Mouse (Mus musculus): ENCODE measurements around the gene Cyp4v3.
"Not testable (repeated sequence)": the region's sequence is repeated elsewhere in the genome, so short reads cannot be mapped to it uniquely, and the experiment has no call there.

Cyp4v3 gene

DNA sequence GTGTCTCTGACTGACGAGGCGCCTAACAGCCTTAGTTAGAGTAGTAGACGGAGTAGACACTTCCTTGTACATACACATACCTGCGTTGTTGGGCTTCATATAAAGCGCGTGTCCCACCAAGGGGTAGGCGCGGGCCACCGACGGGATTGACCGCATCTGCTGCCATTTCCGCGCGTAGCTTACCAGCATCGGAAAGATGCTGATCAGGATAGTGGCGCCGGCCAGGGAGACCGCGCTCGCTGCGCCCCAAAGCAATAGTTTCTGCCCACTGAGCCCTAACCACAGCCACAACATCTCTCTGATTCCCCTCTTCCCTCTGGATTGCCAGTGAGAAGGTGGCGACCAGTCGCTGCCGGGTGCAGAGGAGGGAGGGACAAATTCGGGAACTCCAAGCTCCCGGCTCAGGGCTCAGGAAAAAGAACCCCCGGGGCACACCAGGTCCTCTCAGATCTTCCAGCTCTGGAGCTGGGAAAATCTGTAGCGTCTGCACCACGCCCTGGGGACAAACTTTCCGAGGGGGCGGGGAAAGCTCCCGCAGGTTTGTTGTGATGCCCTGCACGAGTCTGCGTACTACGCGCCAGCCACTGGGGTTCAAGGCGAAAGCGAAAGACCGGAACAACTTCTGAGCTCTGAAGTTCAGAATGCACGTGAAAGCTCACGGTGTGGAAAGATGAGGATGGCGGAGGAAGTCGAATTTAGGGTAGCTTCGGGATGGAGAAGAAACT is at the start of gene Cyp4v3:
Gene Cyp4v3, minus strand, starts transcription at position 532 of the 725 bp plus-strand sequence.
- DNase-seq (ENCODE audit: low spot score in 2 of 2): peak in 1 of 2 experiments; percentile 12

- no peak for DNase-seq (ENCODE audit: low spot score in 2 of 2)
These were observed 48.9 kb upstream of the Cyp4v3 start, which contains the start of gene Fam149a for GRCm38 (mm10) chr8:45381963-45382347. Fam149a (minus strand) TSS chr8:45382291.

GRCm38 (mm10) chr8:45381075-45381962 is 48.3 kb upstream of the Cyp4v3 start:
- no peak for DNase-seq (ENCODE audit: low spot score in 2 of 2)

DNA sequence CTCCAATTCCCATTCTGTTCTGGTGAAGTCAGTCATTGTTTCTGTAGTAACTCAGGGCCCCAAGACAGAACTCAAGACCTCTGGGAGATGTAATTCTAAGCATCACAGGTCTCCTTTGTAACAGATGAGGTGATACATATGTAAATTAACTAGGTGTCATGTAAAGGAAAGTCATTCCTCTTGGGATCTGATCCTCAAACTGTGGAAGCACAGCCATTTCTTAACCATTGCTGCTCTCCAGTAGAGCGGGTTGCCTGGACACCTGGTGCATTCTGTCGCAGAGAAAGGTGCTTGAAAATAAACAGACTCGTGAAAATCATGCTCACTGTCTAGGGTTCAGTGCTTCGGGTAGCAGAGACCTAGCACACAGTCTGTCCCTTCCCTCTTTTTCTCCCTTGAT is 47.6 kb upstream of the Cyp4v3 start:
- no peak for DNase-seq (ENCODE audit: low spot score in 2 of 2)

DNA sequence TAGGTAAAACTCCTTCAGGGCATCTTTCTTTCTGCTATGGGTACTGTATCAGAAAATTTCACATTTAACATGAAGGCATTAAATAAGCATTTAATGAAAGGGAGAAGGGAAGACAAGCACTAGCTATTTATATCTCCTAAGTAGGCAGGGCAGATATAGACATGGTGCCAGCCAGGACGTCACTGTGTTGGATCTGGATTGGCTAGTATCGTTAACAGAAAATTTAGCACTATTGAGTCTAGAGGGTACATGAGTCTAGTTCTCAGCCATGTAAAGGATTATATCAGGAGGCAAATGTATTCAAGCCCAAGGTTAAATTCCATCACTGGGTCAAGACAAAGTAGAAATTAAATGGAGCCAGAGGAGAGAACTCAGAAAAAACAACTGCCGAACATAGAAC is 41.1 kb upstream of the Cyp4v3 start:
- no peak for DNase-seq (ENCODE audit: low spot score in 2 of 2)

GRCm38 (mm10) chr8:45367154-45367553 is 34.1 kb upstream of the Cyp4v3 start:
- DNase-seq (ENCODE audit: low spot score in 2 of 2): no peak

DNA sequence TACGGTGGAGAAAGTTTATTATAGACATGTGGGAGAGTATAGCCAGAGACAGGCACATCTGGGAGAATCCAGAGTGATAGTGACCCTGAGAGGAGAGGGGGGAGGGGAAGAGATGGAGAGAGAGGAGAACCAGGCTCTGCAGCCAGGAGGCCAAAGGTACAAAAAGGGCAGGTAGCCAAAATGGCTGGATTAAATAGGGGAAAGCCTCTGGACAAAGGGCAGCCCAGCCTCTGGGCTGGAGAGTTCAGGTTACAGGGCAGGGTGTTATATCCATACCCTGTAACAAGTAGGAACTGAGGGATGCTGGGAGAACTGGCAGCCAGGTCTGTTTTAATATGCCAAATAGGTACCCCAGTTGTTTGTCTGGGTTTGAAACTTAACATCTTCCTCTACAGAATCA is 30.2 kb upstream of the Cyp4v3 start:
- no peak for DNase-seq (ENCODE audit: low spot score in 2 of 2)

DNA sequence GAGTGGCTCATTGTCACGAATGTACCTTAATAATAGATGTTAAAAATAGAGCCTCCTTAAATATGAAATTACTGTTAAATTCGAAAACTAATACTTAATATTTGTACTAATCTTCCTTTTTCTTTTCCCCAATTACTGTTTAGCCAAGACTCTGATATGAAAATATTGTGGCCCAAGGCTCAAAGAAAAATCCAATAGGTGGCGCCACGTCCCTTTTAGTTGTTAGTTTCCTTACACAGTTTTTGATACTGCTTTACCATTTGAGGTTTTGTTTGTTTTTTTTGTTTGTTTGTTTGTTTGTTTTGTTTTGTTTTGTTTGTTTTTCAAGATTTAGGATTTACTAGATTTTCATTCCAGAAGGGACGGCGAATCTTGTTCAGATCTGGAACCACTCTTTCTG is 29.3 kb upstream of the Cyp4v3 start:
- no peak for DNase-seq (ENCODE audit: low spot score in 2 of 2)

- no peak for DNase-seq (ENCODE audit: low spot score in 2 of 2)
These were observed 26.1 kb upstream of the Cyp4v3 start for GRCm38 (mm10) chr8:45359091-45359605.

DNA sequence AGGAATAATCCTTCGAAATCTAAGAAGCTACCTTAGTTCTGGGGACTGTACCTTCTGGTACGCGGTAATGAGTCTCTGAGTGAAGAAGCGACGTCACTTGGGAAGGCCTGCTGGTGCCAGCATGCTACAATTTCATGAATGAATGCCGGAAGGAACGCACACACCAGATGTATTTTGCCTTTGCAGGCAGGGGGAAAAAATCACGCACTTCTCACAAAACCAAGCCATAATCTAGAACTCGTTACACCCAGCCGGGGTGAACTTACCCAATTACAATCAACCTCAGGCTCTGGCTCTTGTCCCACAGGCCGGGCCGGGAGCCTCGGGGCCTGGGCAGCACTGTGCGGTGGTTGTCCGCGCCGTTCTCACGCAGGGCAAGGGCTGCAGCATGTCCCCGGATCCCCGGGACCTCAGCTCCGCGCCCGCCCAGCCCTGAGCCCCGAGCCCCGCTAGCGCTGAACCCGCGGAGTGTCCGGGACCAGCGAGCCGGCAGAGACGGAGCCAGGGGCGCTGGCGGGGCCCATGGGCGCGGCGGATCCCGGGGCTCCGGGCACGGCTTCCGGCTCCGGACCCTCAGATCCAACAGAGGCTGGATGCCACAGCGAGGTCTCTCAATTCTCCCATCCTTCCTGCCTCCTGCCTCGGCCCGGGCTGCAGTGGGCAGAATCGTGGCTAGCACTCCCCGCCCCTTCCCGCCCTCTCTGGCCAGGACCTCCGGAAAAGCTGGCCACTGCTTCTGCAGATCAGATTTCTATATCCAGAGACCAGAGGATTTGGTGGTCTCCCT is 25.3 kb upstream of the Cyp4v3 start:
- peak in 1 of 2 experiments; percentile 22 for DNase-seq (ENCODE audit: low spot score in 2 of 2)

DNA sequence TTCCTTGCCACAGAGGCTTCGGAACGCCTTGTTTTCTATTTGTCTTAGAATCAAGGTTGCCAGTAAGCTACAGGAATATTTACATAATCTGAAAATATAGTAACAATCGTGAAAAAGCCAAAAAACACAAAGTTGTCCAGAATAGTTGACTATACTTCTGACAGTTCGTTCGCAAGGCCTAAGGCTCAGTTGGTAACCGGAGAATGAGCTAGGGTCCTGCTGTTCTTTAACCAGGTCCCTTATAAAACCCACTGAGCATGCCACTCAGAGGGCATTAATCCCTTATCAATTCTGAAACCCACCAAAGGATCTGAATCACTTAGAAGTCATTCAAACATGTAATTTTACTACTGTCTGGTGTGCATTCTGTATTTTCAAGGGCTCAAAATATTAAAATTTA is 22.8 kb upstream of the Cyp4v3 start:
- no peak for DNase-seq (ENCODE audit: low spot score in 2 of 2)

DNA sequence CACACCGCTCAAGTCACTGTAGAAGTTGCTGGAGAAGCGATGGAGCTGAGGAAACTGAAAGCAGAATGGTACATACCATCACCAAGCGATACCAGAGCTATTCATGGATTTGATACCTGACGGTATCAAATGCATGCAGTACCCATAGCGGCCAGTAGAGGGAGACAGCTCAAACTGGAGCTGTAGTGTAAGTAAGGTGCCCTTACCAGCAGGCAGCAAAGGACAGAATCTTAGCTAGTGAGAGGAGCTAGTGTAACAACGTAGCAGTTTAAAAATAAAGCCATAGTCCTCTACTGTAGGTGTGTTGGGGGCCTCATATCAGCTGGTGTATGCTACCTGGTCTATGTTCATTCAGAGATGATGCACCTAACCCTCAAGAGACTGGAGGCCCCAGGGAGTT is 12.0 kb upstream of the Cyp4v3 start:
- peak; percentile 60 to 63 for DNase-seq (ENCODE audit: low spot score in 2 of 2)

GRCm38 (mm10) chr8:45344298-45344697 is 11.3 kb upstream of the Cyp4v3 start:
- DNase-seq (ENCODE audit: low spot score in 2 of 2): no peak

DNA sequence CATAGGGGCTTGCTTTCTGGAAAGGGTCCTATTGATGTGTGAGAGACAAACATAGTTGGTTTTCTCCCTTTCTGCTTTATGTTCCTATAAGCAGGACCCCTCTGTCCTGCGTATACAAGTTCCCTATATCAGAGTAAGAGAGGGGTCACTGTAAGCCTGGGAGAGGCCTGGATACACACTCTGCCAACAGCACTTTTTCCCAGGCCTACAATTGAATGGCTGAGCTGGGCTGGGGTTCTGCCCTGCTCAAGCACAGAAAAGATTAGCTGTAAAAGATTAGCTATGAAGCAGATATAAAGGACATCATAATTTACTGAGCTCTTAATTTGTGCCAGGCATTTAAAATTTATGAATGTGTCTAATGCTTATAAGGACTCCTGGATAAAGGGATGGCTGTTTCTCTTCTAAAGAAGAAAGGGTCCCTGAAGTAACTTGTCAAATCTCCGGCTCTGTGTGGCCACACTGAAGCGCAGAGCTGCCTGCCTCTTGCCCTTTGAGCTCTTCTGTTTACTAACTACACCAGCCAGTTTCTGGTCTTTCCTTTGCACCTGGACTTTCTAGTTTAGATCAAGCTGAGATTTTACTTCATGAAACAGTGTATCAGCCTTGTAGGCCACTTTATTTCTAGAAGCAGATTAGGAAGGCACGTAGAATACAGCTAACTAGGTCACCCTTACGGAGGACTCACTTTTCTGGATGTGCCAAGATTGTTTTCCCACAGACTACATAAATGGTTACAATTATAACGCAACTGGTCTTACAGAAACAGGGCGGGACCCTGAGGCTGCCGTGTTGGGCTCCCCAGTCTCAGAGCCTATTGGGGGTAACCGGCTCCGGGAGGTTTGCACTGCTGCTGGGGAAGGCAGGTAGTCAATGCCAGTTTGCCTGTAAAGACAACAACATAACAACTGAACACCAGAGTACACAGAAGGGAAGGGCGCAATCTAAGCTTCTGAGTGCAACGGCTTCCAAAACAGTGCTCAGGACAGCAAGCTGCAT is 8.9 kb upstream of the Cyp4v3 start:
- DNase-seq (ENCODE audit: low spot score in 2 of 2): no peak

GRCm38 (mm10) chr8:45333493-45333892 is 477 bp upstream of the Cyp4v3 start:
- no peak for DNase-seq (ENCODE audit: low spot score in 2 of 2)

GRCm38 (mm10) chr8:45330856-45331255 is 2.2 kb downstream of the Cyp4v3 start:
- no peak for DNase-seq (ENCODE audit: low spot score in 2 of 2)

GRCm38 (mm10) chr8:45329206-45329980 is 3.6 kb downstream of the Cyp4v3 start:
- no peak for DNase-seq (ENCODE audit: low spot score in 2 of 2)

- not testable (repeated sequence) for DNase-seq (ENCODE audit: low spot score in 2 of 2)
These were observed 5.9 kb downstream of the Cyp4v3 start for GRCm38 (mm10) chr8:45327076-45327475.

- no peak for DNase-seq (ENCODE audit: low spot score in 2 of 2)
These were observed 8.9 kb downstream of the Cyp4v3 start for GRCm38 (mm10) chr8:45324151-45324550.

- no peak for DNase-seq (ENCODE audit: low spot score in 2 of 2)
These were observed 11.7 kb downstream of the Cyp4v3 start for GRCm38 (mm10) chr8:45321365-45321764.

Measured in frontal cortex, postnatal 25 days (tissue).